Mouse (Mus musculus): Measurements from ENCODE around the gene Btbd3.

DNA sequence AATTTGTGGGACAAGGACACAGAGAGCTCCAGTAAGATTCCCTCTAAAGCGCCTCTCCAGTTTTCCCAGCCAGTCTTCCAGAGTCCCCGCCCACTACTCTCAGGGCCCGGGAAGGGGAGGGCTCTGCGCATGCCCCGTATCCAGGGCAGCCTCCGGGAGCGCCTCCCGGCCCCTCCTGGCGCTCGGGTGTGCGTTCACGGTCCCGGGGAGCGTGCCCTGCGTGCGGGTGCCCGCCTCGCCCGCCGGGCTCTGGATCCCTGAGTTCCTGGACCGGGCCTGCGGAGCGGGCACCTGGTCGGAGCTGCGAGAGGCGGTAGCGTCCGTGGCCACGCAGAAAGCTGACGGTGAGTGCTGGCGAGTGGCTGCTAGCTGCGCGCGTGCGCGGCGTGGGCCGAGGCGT is at the start of gene Btbd3:
- no peak for TF ChIP-seq CTCF (IDR thresholded peaks at IDR 0.05; ENCODE audit: borderline replicate concordance, insufficient read depth, low read length)
- peak; percentile 90 for TF ChIP-seq POLR2A (IDR thresholded peaks at IDR 0.05; ENCODE audit: low read depth, low read length)
